Mouse (Mus musculus) ZHBTc4 (cell line): ENCODE measurements around the gene Vhl.

ENCODE experiments used
- DNase-seq: peaks from one replicate; pipeline ENCODE4 v3.0.0-alpha.2; 2011; ENCODE audit warnings: low read depth, low spot score

Gene Vhl

GRCm38 (mm10) chr6:113623941-113624751 is at the start of gene Vhl:
Gene Vhl, plus strand, starts transcription at chr6:113623959.
- peak; percentile 90 for DNase-seq

GRCm38 (mm10) chr6:113576044-113576443 is 47.7 kb upstream of the Vhl start:
- DNase-seq = no peak

- no peak for DNase-seq
These were observed 44.5 kb upstream of the Vhl start for GRCm38 (mm10) chr6:113579306-113579705.

- DNase-seq = no peak
These were observed 40.7 kb upstream of the Vhl start for GRCm38 (mm10) chr6:113583023-113583422.

GRCm38 (mm10) chr6:113585065-113585464 is 38.7 kb upstream of the Vhl start:
- DNase-seq = no peak

GRCm38 (mm10) chr6:113586466-113587183 is 37.1 kb upstream of the Vhl start:
- DNase-seq = no peak

- DNase-seq = no peak
These were observed 31.1 kb upstream of the Vhl start for GRCm38 (mm10) chr6:113592637-113593036.

GRCm38 (mm10) chr6:113597945-113598344 is 25.8 kb upstream of the Vhl start:
- no peak for DNase-seq

- no peak for DNase-seq
These were observed 23.9 kb upstream of the Vhl start for GRCm38 (mm10) chr6:113599833-113600232.

GRCm38 (mm10) chr6:113600543-113601139 is 23.1 kb upstream of the Vhl start, which contains the start of gene Fancd2os:
Gene Fancd2os, minus strand, starts transcription at chr6:113600715.
- DNase-seq = peak; percentile 92

- DNase-seq = peak; percentile 71
These were observed 20.9 kb upstream of the Vhl start for GRCm38 (mm10) chr6:113602821-113603220.

GRCm38 (mm10) chr6:113603993-113604392 is 19.8 kb upstream of the Vhl start:
- no peak for DNase-seq

- peak; percentile 96 for DNase-seq
These were observed 19.1 kb upstream of the Vhl start, which contains the start of gene Brk1 for GRCm38 (mm10) chr6:113604432-113605223. Gene Brk1, plus strand, starts transcription at chr6:113604772.

GRCm38 (mm10) chr6:113605224-113605545 is 18.6 kb upstream of the Vhl start:
- peak; percentile 62 for DNase-seq

GRCm38 (mm10) chr6:113608871-113609270 is 14.9 kb upstream of the Vhl start:
- no peak for DNase-seq

- no peak for DNase-seq
These were observed 14.5 kb upstream of the Vhl start for GRCm38 (mm10) chr6:113609293-113609692.

GRCm38 (mm10) chr6:113612258-113612969 is 11.3 kb upstream of the Vhl start:
- DNase-seq = no peak

- no peak for DNase-seq
These were observed 9.6 kb upstream of the Vhl start for GRCm38 (mm10) chr6:113614152-113614551.

GRCm38 (mm10) chr6:113614997-113615396 is 8.8 kb upstream of the Vhl start:
- no peak for DNase-seq

- DNase-seq = no peak
These were observed 8.3 kb upstream of the Vhl start for GRCm38 (mm10) chr6:113615489-113615888.

GRCm38 (mm10) chr6:113623386-113623785 is 373 bp upstream of the Vhl start:
- DNase-seq = no peak
